Mouse (Mus musculus) stomach, postnatal 0 days (tissue): Measurements from ENCODE around the gene Toe1.

Source experiments
- CTCF ChIP-seq: IDR thresholded peaks from 2 replicates; pipeline ENCODE4 v1.5.1; 2016; ENCODE audit warnings: antibody characterized with exemption, low read depth, mild to moderate bottlenecking, moderate library complexity
- EP300 ChIP-seq: optimal IDR thresholded peaks from 2 replicates; pipeline ENCODE3; 2016; ENCODE audit warnings: antibody characterized with exemption

GRCm38 (mm10) chr4:116777079-116777478, 30.4 kb downstream of the Toe1 start:
- no peak for TF ChIP-seq CTCF
- TF ChIP-seq EP300 = no peak
